Mouse (Mus musculus) testis, adult 10 weeks (tissue): ENCODE measurements around the gene Eln. TPM values are rescaled to one million over a fixed set of nuclear protein-coding genes. Genes with fewer than 3 reads are reported as not detected.

ENCODE experiments used
- polyA plus RNA-seq: library from polyadenylated mRNA; stranded (reverse); fragments of 350-450 nt; fragmentation: Illumina TruSeq; extraction: RNeasy Lipid Tissue Mini Kit (QIAGEN cat#74804); gene quantifications from one replicate; pipeline ENCODE4 v1.2.3, GENCODE M21; 2014; ENCODE audit warnings: low read depth, low replicate concordance

Gene Eln
- polyA plus RNA-seq = 0.38 TPM

GRCm38 (mm10) chr5:134746890-134747511, at the start of gene Eln:
Gene Eln, minus strand, starts transcription at chr5:134747323.

GRCm38 (mm10) chr5:134688086-134688717, 58.9 kb downstream of the Eln start, which contains the start of gene Limk1:
Gene Limk1, minus strand, starts transcription at chr5:134688598.

Other genes with a start within 250 kb of the Eln start
- 0.08 TPM for gene Clip2, start 194.9 kb downstream of the Eln start, polyA plus RNA-seq
- not detected for gene Syna, start 187.2 kb downstream of the Eln start, polyA plus RNA-seq
- gene Rfc2, start 166.0 kb downstream of the Eln start, polyA plus RNA-seq = 63.5 TPM
- gene Lat2, start 132.3 kb downstream of the Eln start, polyA plus RNA-seq = 4.3 TPM
- gene Eif4h, start 107.8 kb downstream of the Eln start, polyA plus RNA-seq = 140 TPM
- 1.6 TPM for gene Limk1, start 58.7 kb downstream of the Eln start, polyA plus RNA-seq
- 0.52 TPM for gene Tmem270, start 159.4 kb upstream of the Eln start, polyA plus RNA-seq
- 3.1 TPM for gene Cldn13, start 168.2 kb upstream of the Eln start, polyA plus RNA-seq
- gene Mettl27, start 185.0 kb upstream of the Eln start, polyA plus RNA-seq = 4.6 TPM
- not detected for gene Cldn4, start 199.6 kb upstream of the Eln start, polyA plus RNA-seq
- gene Cldn3, start 238.9 kb upstream of the Eln start, polyA plus RNA-seq = not detected